Mouse (Mus musculus) thymus, adult 2 months (tissue): ENCODE results near the gene Itga5. TPM values are rescaled to one million over a fixed set of nuclear protein-coding genes. Genes with fewer than 3 reads are reported as not detected.

Source experiments
- DNase-seq: peaks from one replicate; pipeline ENCODE4 v3.0.0; 2021
- H3K27ac ChIP-seq: fragments of 200-500 bp; 2 replicates; pipeline ENCODE4 v1.5.1; 2012; ENCODE audit warnings: low read length, control low read depth; ENCODE audit not compliant: control insufficient read depth, insufficient read depth
- H3K27me3 ChIP-seq: fragments of 200-500 bp; 2 replicates; pipeline ENCODE4 v1.6.1; 2012; ENCODE audit warnings: mild to moderate bottlenecking, low read length, moderate library complexity, mixed read lengths; ENCODE audit not compliant: control insufficient read depth, insufficient read depth
- H3K36me3 ChIP-seq: fragments of 200-500 bp; 2 replicates; pipeline ENCODE4 v1.6.1; 2012; ENCODE audit warnings: mild to moderate bottlenecking, low read length, moderate library complexity; ENCODE audit not compliant: control insufficient read depth, insufficient read depth
- H3K4me1 ChIP-seq: fragments of 200-500 bp; replicated peaks from 2 replicates; pipeline ENCODE4 v1.6.1; 2012; ENCODE audit warnings: low read length; ENCODE audit not compliant: control insufficient read depth, insufficient read depth
- H3K4me3 ChIP-seq: fragments of 200-500 bp; 2 replicates; pipeline ENCODE4 v1.5.1; 2012; ENCODE audit warnings: mild to moderate bottlenecking, low read length, control low read depth, moderate library complexity; ENCODE audit not compliant: control insufficient read depth, insufficient read depth
- CTCF ChIP-seq: fragments of 200-500 bp; IDR thresholded peaks from 2 replicates; pipeline ENCODE4 v1.5.1; 2012; ENCODE audit warnings: mild to moderate bottlenecking, control low read depth, low read length, moderate library complexity, borderline replicate concordance; ENCODE audit not compliant: control insufficient read depth, poor library complexity, insufficient read depth; ENCODE audit errors: extremely low read depth
- POLR2A ChIP-seq: fragments of 200-500 bp; IDR thresholded peaks from 2 replicates; pipeline ENCODE4 v1.6.1; 2012; ENCODE audit warnings: mild to moderate bottlenecking, low read length, control low read depth, moderate library complexity; ENCODE audit not compliant: control insufficient read depth, poor library complexity, insufficient read depth; ENCODE audit errors: extremely low read depth
- WGBS: fragments of 180-500 bp; shearing (Covaris S2); methylation state at CpG from one replicate; pipeline ENCODE4 v1.1.7; 2018; 5-methylcytosine and 5-hydroxymethylcytosine counted together
- polyA plus RNA-seq: library from polyadenylated mRNA; depleted of rRNA; stranded (reverse); fragments of >200 nt; gene quantifications from 2 replicates; pipeline ENCODE4 v1.2.3, GENCODE M21; 2012; rRNA removed

Itga5 gene
- polyA plus RNA-seq, 1 experiment, result 20.7 TPM

- peaks cover 7% of the 10 kb centered on the region; the same call in 1 of the 2 replicates for H3K4me1 ChIP-seq
- no peak for DNase-seq
- H3K27ac ChIP-seq, result no peak overlapping the region
- H3K4me3 ChIP-seq, result no peak overlapping the region
- TF ChIP-seq CTCF (no peak), POLR2A (no peak)
- WGBS, result 90% methylated on average over 3 of the region's 3 CpGs
- no peaks in the 10 kb centered on the region for H3K27me3 ChIP-seq
- H3K36me3 ChIP-seq, result peaks cover 28% of the 10 kb centered on the region
Measured at GRCm38 (mm10) chr15:103298026-103298425, 68.5 kb downstream of the Itga5 start.

- Histone ChIP-seq H3K27me3 (no peaks in the 10 kb centered on the region), H3K4me3 (no peak overlapping the region), H3K27ac (no peak overlapping the region), H3K4me1 (peaks cover 7% of the 10 kb centered on the region; the same call in 1 of the 2 replicates), H3K36me3 (peaks cover 32% of the 10 kb centered on the region)
- WGBS, result 95% methylated on average over 6 of the region's 6 CpGs
- DNase-seq, result no peak
- TF ChIP-seq POLR2A, result no peak
- no peak for TF ChIP-seq CTCF
Measured at GRCm38 (mm10) chr15:103297313-103297712, 69.2 kb downstream of the Itga5 start.

- no peak for TF ChIP-seq CTCF
- no peak for TF ChIP-seq POLR2A
- no peak for DNase-seq
- H3K4me1 ChIP-seq, result peaks cover 7% of the 10 kb centered on the region; the same call in 1 of the 2 replicates
- peaks cover 47% of the 10 kb centered on the region for H3K36me3 ChIP-seq
- H3K27me3 ChIP-seq, result no peaks in the 10 kb centered on the region
- H3K27ac ChIP-seq, result no peak overlapping the region
- WGBS, result 9% methylated on average over 5 of the region's 5 CpGs
- no peak overlapping the region for H3K4me3 ChIP-seq
Measured at GRCm38 (mm10) chr15:103295851-103296250, 70.7 kb downstream of the Itga5 start.

- TF ChIP-seq CTCF (no peak), POLR2A (no peak)
- H3K4me3 ChIP-seq, result no peak overlapping the region
- peaks cover 51% of the 10 kb centered on the region for H3K36me3 ChIP-seq
- peaks cover 7% of the 10 kb centered on the region; the same call in 1 of the 2 replicates for H3K4me1 ChIP-seq
- WGBS, result 81% methylated on average over 2 of the region's 2 CpGs
- no peak for DNase-seq
- no peaks in the 10 kb centered on the region for H3K27me3 ChIP-seq
- H3K27ac ChIP-seq, result no peak overlapping the region
Measured at GRCm38 (mm10) chr15:103294649-103295048, 71.9 kb downstream of the Itga5 start.

Other genes starting within 250 kb of the Itga5 start
- gene Smug1, start 199.7 kb downstream of the Itga5 start, polyA plus RNA-seq, result 24.2 and 25.1 TPM in 2 replicates
- 34.2 and 37.0 TPM in 2 replicates for gene Cbx5, start 126.9 kb downstream of the Itga5 start, polyA plus RNA-seq
- 155 and 178 TPM in 2 replicates for gene Hnrnpa1, start 126.3 kb downstream of the Itga5 start, polyA plus RNA-seq
- 4.9 and 7.3 TPM in 2 replicates for gene Nfe2, start 108.4 kb downstream of the Itga5 start, polyA plus RNA-seq
- gene Copz1, start 94.0 kb downstream of the Itga5 start, polyA plus RNA-seq, result 106 and 124 TPM in 2 replicates
- 0.28 and 0.45 TPM in 2 replicates for gene Gpr84, start 56.2 kb downstream of the Itga5 start, polyA plus RNA-seq
- gene Zfp385a, start 26.7 kb downstream of the Itga5 start, polyA plus RNA-seq, result 18.6 and 20.7 TPM in 2 replicates
- gene Gtsf1, start 63.7 kb upstream of the Itga5 start, polyA plus RNA-seq, result not detected in 2 replicates
- not detected in 2 replicates for gene Gtsf2, start 81.7 kb upstream of the Itga5 start, polyA plus RNA-seq
- gene Nckap1l, start 87.0 kb upstream of the Itga5 start, polyA plus RNA-seq, result 100 and 101 TPM in 2 replicates
- 28.0 and 33.4 TPM in 2 replicates for gene Pde1b, start 136.3 kb upstream of the Itga5 start, polyA plus RNA-seq
- 4.4 and 6.6 TPM in 2 replicates for gene Ppp1r1a, start 171.2 kb upstream of the Itga5 start, polyA plus RNA-seq
- gene Glycam1, start 198.3 kb upstream of the Itga5 start, polyA plus RNA-seq, result 32.0 TPM in 1 of 2 replicates, not detected in the other